Mouse (Mus musculus): Measurements from ENCODE around the gene Rnf220. TPM values are rescaled to one million over a fixed set of nuclear protein-coding genes. Genes with fewer than 3 reads are reported as not detected.

The Rnf220 gene
- polyA plus RNA-seq, 1 experiment from 2014 or later = 76.1 TPM

DNA sequence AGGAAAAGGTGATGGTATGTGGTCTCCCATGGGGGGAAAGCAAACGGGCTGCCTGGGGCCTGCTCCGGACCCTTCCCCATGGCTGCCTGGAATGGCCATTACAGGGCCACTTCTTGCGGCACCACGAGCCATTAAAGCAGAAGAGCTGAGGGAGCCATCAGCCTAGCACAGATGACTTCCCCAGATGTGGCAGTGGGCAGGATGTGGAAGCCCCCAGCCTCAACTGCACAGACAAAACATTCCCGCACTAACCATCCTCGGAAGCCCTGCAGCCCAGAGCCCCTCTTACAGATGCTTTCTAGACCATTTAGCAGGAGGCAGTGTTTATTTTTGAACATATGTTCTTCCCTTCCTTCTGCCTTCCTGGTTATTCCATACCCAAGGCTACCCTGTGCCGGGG is 103.8 kb downstream of the Rnf220 start:
- Histone ChIP-seq H3K4me3 (ENCODE audit: low read depth, low read length) (no peak overlapping the region), H3K36me3 (ENCODE audit: insufficient read depth) (no peaks in the 10 kb centered on the region), H3K9ac (no peak overlapping the region), H3K4me1 (ENCODE audit: insufficient read depth) (peaks cover 11% of the 10 kb centered on the region; the same call in 1 of the 2 replicates), H3K9me3 (ENCODE audit: low read depth, low read length) (no peaks in the 10 kb centered on the region), H3K27ac (ENCODE audit: low read depth) (no peak overlapping the region), H3K27me3 (ENCODE audit: insufficient read depth, low read length) (no peaks in the 10 kb centered on the region), H3K4me2 (no peak overlapping the region)
- no peak for TF ChIP-seq CTCF (IDR thresholded peaks at IDR 0.05; ENCODE audit: low read depth)
- 41% methylated on average over 7 of the region's 7 CpGs for WGBS
- no peak for DNase-seq
- ATAC-seq (ENCODE audit: insufficient read depth) = no peak

- WGBS = 27% methylated on average over 2 of the region's 2 CpGs
- Histone ChIP-seq H3K27me3 (ENCODE audit: insufficient read depth, low read length) (no peaks in the 10 kb centered on the region), H3K9ac (no peak overlapping the region)
Observed at GRCm38 (mm10) chr4:117392391-117392790, 104.5 kb downstream of the Rnf220 start.

GRCm38 (mm10) chr4:117391966-117392365 is 104.9 kb downstream of the Rnf220 start:
- peak; percentile 36 for DNase-seq
- Histone ChIP-seq H3K4me2 (peak overlapping the region; percentile 49), H3K9me3 (ENCODE audit: low read depth, low read length) (no peaks in the 10 kb centered on the region), H3K36me3 (ENCODE audit: insufficient read depth) (no peaks in the 10 kb centered on the region), H3K9ac (no peak overlapping the region), H3K4me1 (ENCODE audit: insufficient read depth) (peaks cover 11% of the 10 kb centered on the region; the same call in 1 of the 2 replicates), H3K27ac (ENCODE audit: low read depth) (no peak overlapping the region), H3K4me3 (ENCODE audit: low read depth, low read length) (no peak overlapping the region), H3K27me3 (ENCODE audit: insufficient read depth, low read length) (no peaks in the 10 kb centered on the region)
- 2% methylated on average over 9 of the region's 9 CpGs for WGBS
- no peak for TF ChIP-seq CTCF (IDR thresholded peaks at IDR 0.05; ENCODE audit: low read depth)
- ATAC-seq (ENCODE audit: insufficient read depth) = peak; percentile 63; the same call in 1 of the 2 replicates

More at GRCm38 (mm10) chr4:117392391-117392790, 104.5 kb downstream of the Rnf220 start:
- no peak for TF ChIP-seq CTCF (IDR thresholded peaks at IDR 0.05; ENCODE audit: low read depth)
- no peak overlapping the region for H3K4me3 ChIP-seq (ENCODE audit: low read depth, low read length)
- DNase-seq = no peak
- no peaks in the 10 kb centered on the region for H3K36me3 ChIP-seq (ENCODE audit: insufficient read depth)
- peaks cover 11% of the 10 kb centered on the region; the same call in 1 of the 2 replicates for H3K4me1 ChIP-seq (ENCODE audit: insufficient read depth)
- no peaks in the 10 kb centered on the region for H3K9me3 ChIP-seq (ENCODE audit: low read depth, low read length)
- no peak overlapping the region for H3K27ac ChIP-seq (ENCODE audit: low read depth)
- no peak overlapping the region; the same call in 1 of the 2 replicates for H3K4me2 ChIP-seq
- no peak for ATAC-seq (ENCODE audit: insufficient read depth)

GRCm38 (mm10) chr4:117390850-117391795 is 105.7 kb downstream of the Rnf220 start:
- Histone ChIP-seq H3K27me3 (ENCODE audit: insufficient read depth, low read length) (no peaks in the 10 kb centered on the region), H3K4me1 (ENCODE audit: insufficient read depth) (peaks cover 11% of the 10 kb centered on the region; the same call in 1 of the 2 replicates), H3K9ac (no peak overlapping the region), H3K9me3 (ENCODE audit: low read depth, low read length) (no peaks in the 10 kb centered on the region), H3K27ac (ENCODE audit: low read depth) (no peak overlapping the region), H3K4me3 (ENCODE audit: low read depth, low read length) (no peak overlapping the region), H3K36me3 (ENCODE audit: insufficient read depth) (no peaks in the 10 kb centered on the region), H3K4me2 (peak overlapping the region; percentile 49)
- DNase-seq = no peak
- WGBS = 26% methylated on average over 22 of the region's 22 CpGs
- no peak for ATAC-seq (ENCODE audit: insufficient read depth)
- TF ChIP-seq CTCF (IDR thresholded peaks at IDR 0.05; ENCODE audit: low read depth) = no peak

DNA sequence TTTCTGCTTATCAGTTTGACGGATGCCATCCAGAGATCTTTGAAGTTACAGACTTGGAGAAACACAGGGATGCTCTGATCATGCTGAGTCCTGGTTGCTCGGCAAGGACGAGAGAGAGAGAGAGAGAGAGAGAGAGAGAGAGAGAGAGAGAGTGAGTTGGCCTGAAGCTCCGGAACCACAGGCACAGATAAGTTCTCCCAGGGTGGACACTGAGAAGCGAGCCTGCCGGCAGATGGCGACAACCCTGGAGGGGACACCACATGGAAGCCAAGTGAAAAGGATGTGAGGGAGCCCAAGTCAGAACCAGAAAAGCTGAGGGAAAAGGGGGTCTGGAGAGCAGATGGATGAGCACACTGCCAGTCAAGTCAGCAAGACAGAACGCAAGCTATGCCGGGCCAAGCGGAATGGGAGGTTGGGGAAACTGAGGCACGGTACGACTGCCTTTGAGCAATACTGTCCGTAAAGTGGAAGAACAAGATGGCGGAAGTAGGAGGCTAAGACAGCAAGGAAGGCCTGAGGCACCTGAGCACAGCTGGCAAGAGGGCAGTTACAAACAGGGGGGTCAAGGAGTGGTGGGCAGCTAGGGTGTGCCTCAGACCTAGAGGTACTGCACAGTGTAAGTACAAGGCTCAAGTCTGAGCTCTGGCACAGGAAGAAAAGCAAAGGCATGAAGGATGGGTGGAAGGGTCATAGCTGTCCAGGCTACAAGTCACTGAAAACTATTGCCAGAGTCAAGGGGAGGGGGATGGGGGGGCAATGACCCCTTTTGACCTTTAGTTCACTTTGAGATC is 107.4 kb downstream of the Rnf220 start:
- peak; percentile 48 for TF ChIP-seq CTCF (IDR thresholded peaks at IDR 0.05; ENCODE audit: low read depth)
- Histone ChIP-seq H3K9me3 (ENCODE audit: low read depth, low read length) (no peaks in the 10 kb centered on the region), H3K4me3 (ENCODE audit: low read depth, low read length) (no peak overlapping the region), H3K27me3 (ENCODE audit: insufficient read depth, low read length) (no peaks in the 10 kb centered on the region), H3K4me1 (ENCODE audit: insufficient read depth) (peaks cover 11% of the 10 kb centered on the region; the same call in 1 of the 2 replicates), H3K9ac (no peak overlapping the region), H3K27ac (ENCODE audit: low read depth) (no peak overlapping the region), H3K36me3 (ENCODE audit: insufficient read depth) (no peaks in the 10 kb centered on the region), H3K4me2 (no peak overlapping the region)
- peak; percentile 62 for DNase-seq
- no peak for ATAC-seq (ENCODE audit: insufficient read depth)
- 72% methylated on average over 14 of the region's 14 CpGs for WGBS

- Histone ChIP-seq H3K9ac (no peak overlapping the region), H3K4me2 (no peak overlapping the region), H3K27me3 (ENCODE audit: insufficient read depth, low read length) (no peaks in the 10 kb centered on the region), H3K9me3 (ENCODE audit: low read depth, low read length) (no peaks in the 10 kb centered on the region), H3K27ac (ENCODE audit: low read depth) (no peak overlapping the region), H3K4me3 (ENCODE audit: low read depth, low read length) (no peak overlapping the region), H3K4me1 (ENCODE audit: insufficient read depth) (no peaks in the 10 kb centered on the region), H3K36me3 (ENCODE audit: insufficient read depth) (no peaks in the 10 kb centered on the region)
- no peak for ATAC-seq (ENCODE audit: insufficient read depth)
- DNase-seq = no peak
- 85% methylated on average over 1 of the region's 1 CpGs for WGBS
- no peak for TF ChIP-seq CTCF (IDR thresholded peaks at IDR 0.05; ENCODE audit: low read depth)
Observed at GRCm38 (mm10) chr4:117385247-117385646, 111.6 kb downstream of the Rnf220 start.

DNA sequence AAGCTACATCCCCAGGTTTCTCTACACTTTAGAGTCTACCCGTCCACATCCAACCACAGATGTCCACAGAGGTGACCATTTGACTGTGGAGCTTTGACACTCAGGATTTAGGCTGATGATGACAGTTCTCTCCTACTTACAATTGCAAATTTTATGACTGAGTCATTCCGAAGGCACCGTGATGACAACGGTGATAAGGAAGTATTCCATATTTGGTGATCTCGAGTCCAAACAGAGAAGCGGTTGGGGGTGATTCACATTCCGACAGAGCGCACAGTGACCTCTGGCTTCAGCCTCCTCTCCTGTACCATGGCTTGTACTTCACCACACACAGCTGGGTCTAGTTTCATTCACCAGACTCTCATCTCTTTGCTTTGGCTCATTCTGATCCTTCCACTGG is 115.0 kb downstream of the Rnf220 start:
- 59% methylated on average over 8 of the region's 8 CpGs for WGBS
- Histone ChIP-seq H3K4me2 (no peak overlapping the region), H3K9me3 (ENCODE audit: low read depth, low read length) (no peaks in the 10 kb centered on the region), H3K9ac (no peak overlapping the region), H3K36me3 (ENCODE audit: insufficient read depth) (no peaks in the 10 kb centered on the region), H3K4me1 (ENCODE audit: insufficient read depth) (no peaks in the 10 kb centered on the region), H3K27ac (ENCODE audit: low read depth) (no peak overlapping the region), H3K4me3 (ENCODE audit: low read depth, low read length) (no peak overlapping the region), H3K27me3 (ENCODE audit: insufficient read depth, low read length) (no peaks in the 10 kb centered on the region)
- no peak for ATAC-seq (ENCODE audit: insufficient read depth)
- no peak for DNase-seq
- no peak for TF ChIP-seq CTCF (IDR thresholded peaks at IDR 0.05; ENCODE audit: low read depth)
